ENCODE assay signal across 19 mouse cellular contexts in genomic region chr17:32110980-32111780, GRCm38 (mm10). TPM values are rescaled to one million over a fixed set of nuclear protein-coding genes. Genes with fewer than 3 reads are reported as not detected.
A peak's percentile ranks its signal among the peaks of the same experiment; 100 is the strongest.
DNase-seq lines count a peak whose midpoint lies in the region; ATAC-seq and TF ChIP-seq lines count a peak whose summit lies in the region.
"Had no signal": no experiment of that assay in that cellular context is flagged by ENCODE, and none has a peak within 500 bp of the region (broad histone marks: within the 10 kb centered on the region; RNA-seq: fewer than 3 reads in every experiment).

No protein-coding gene starts in this region.

- peak overlapping the region; percentile 68 for H3K27ac ChIP-seq in heart, embryonic 16.5 days (ENCODE audit: low read length)
- H3K27ac ChIP-seq in liver, embryonic 12.5 days: peak overlapping the region; percentile 95
- H3K27ac ChIP-seq: forebrain, embryonic 13.5 days; hindbrain, embryonic 14.5 days; limb, embryonic 12.5 days; lung, embryonic 15.5 days; midbrain, embryonic 15.5 days had no signal

- no peaks in the 10 kb centered on the region for H3K9me3 ChIP-seq in erythroblast, embryonic 14.5 days (ENCODE audit: control insufficient read depth, low read length)
- H3K9me3 ChIP-seq in heart, embryonic 16.5 days (replicated peaks; ENCODE audit: control insufficient read depth, low read length): no peaks in the 10 kb centered on the region
- no peaks in the 10 kb centered on the region for H3K9me3 ChIP-seq in G1E (replicated peaks)
- no peaks in the 10 kb centered on the region for H3K9me3 ChIP-seq in liver, embryonic 12.5 days (replicated peaks)
- H3K9me3 ChIP-seq: forebrain, embryonic 13.5 days; limb, embryonic 12.5 days; lung, embryonic 15.5 days; midbrain, embryonic 15.5 days had no signal

- H3K9ac ChIP-seq in heart, embryonic 16.5 days (ENCODE audit: low read length): peak overlapping the region; percentile 43; the same call in 1 of the 2 replicates
- H3K9ac ChIP-seq in liver, embryonic 12.5 days: peak overlapping the region; percentile 61
- H3K9ac ChIP-seq: forebrain, embryonic 13.5 days; hindbrain, embryonic 14.5 days; limb, embryonic 12.5 days; lung, embryonic 15.5 days; midbrain, embryonic 15.5 days had no signal

- H3K4me2 ChIP-seq in heart, embryonic 16.5 days (ENCODE audit: low read depth, low read length): no peak overlapping the region
- peak overlapping the region; percentile 97 for H3K4me2 ChIP-seq in liver, embryonic 12.5 days
- H3K4me2 ChIP-seq: forebrain, embryonic 13.5 days; hindbrain, embryonic 14.5 days; limb, embryonic 12.5 days; lung, embryonic 15.5 days; midbrain, embryonic 15.5 days had no signal

- H3K4me3 ChIP-seq in erythroblast, embryonic 14.5 days (replicated peaks): peak overlapping the region; percentile 8
- H3K4me3 ChIP-seq in heart, embryonic 16.5 days (ENCODE audit: low read length): no peak overlapping the region
- H3K4me3 ChIP-seq in G1E (ENCODE audit: low read depth, low read length): peak overlapping the region; percentile 62; the same call in 1 of the 2 replicates
- H3K4me3 ChIP-seq in liver, embryonic 12.5 days: no peak overlapping the region
- H3K4me3 ChIP-seq: forebrain, embryonic 13.5 days; limb, embryonic 12.5 days; lung, embryonic 15.5 days; midbrain, embryonic 15.5 days had no signal

- no peak for DNase-seq in heart, adult 8-10 months (ENCODE audit: low spot score)
- DNase-seq in G1E (ENCODE audit: low spot score): no peak
- no peak for DNase-seq in cerebellum, adult 9-10 months
- DNase-seq: cerebellum, adult 8-10 months; gastrocnemius, postnatal 36 days; layer of hippocampus, adult 9-11 months; right cerebral cortex, adult 18-20 months; thymus, adult 2 months had no signal

- H3K4me1 ChIP-seq in erythroblast, embryonic 14.5 days (ENCODE audit: control insufficient read depth): peaks cover 97% of the 10 kb centered on the region
- peaks cover 23% of the 10 kb centered on the region for H3K4me1 ChIP-seq in heart, embryonic 16.5 days (ENCODE audit: control insufficient read depth, insufficient read depth, low read length)
- peaks cover 83% of the 10 kb centered on the region for H3K4me1 ChIP-seq in G1E (ENCODE audit: insufficient read depth, low read depth, low read length)
- H3K4me1 ChIP-seq in liver, embryonic 12.5 days: peaks cover 98% of the 10 kb centered on the region

- TF ChIP-seq CTCF in G1E (IDR thresholded peaks at IDR 0.05; ENCODE audit: low read depth, low read length): no peak

- ATAC-seq in erythroblast, adult 5-6 weeks (replicated peaks; ENCODE audit: low FRiP score, poor library complexity, severe bottlenecking): no peak
- no peak for ATAC-seq in heart, embryonic 16.5 days (replicated peaks; ENCODE audit: extremely low read depth, insufficient read depth, low FRiP score)
- ATAC-seq in G1E (ENCODE audit: extremely low read depth, insufficient number of reproducible peaks, low FRiP score, poor library complexity, severe bottlenecking): no peak
- ATAC-seq in liver, embryonic 12.5 days: no peak
- ATAC-seq in monocyte, adult 5-6 weeks (replicated peaks; ENCODE audit: insufficient number of reproducible peaks, low FRiP score, low TSS enrichment, poor library complexity, severe bottlenecking): no peak
- ATAC-seq: forebrain, embryonic 13.5 days; intestine, embryonic 16.5 days; midbrain, embryonic 15.5 days had no signal

- no peaks in the 10 kb centered on the region for H3K27me3 ChIP-seq in erythroblast, embryonic 14.5 days (ENCODE audit: control insufficient read depth)
- no peaks in the 10 kb centered on the region; the same call in 1 of the 2 replicates for H3K27me3 ChIP-seq in heart, embryonic 16.5 days (ENCODE audit: control insufficient read depth, insufficient read depth, low read length)
- H3K27me3 ChIP-seq in G1E (ENCODE audit: insufficient read depth, low read length): no peaks in the 10 kb centered on the region
- H3K27me3 ChIP-seq in liver, embryonic 12.5 days (replicated peaks): no peaks in the 10 kb centered on the region
- H3K27me3 ChIP-seq: midbrain, embryonic 15.5 days had no signal

- 72% methylated on average over 10 of the region's 10 CpGs for WGBS in heart, embryonic 16.5 days
- WGBS in liver, embryonic 12.5 days (ENCODE audit: insufficient replicate concordance): 55% methylated on average over 10 of the region's 10 CpGs

- peaks cover 34% of the 10 kb centered on the region for H3K36me3 ChIP-seq in erythroblast, embryonic 14.5 days (ENCODE audit: control insufficient read depth)
- no peaks in the 10 kb centered on the region for H3K36me3 ChIP-seq in heart, embryonic 16.5 days (ENCODE audit: control insufficient read depth, insufficient read depth)
- H3K36me3 ChIP-seq in G1E (replicated peaks): peaks cover 28% of the 10 kb centered on the region
- H3K36me3 ChIP-seq in liver, embryonic 12.5 days: peaks cover 6% of the 10 kb centered on the region; the same call in 1 of the 2 replicates
- H3K36me3 ChIP-seq: limb, embryonic 12.5 days; lung, embryonic 15.5 days; midbrain, embryonic 15.5 days had no signal

RNA-seq across cellular contexts. Expression of gene Notch3, which starts 55.5 kb away (rescaled TPM):
- 0.01 TPM in 1 of 2 replicates, not detected in the other for polyA plus RNA-seq in erythroblast, embryonic 14.5 days (2012)
- total RNA-seq in erythroblast, adult 5-6 weeks (2015; ENCODE audit: low replicate concordance): not detected in 2 replicates
- 0.09 and 0.14 TPM in 2 replicates for total RNA-seq in erythroblast, adult 5-6 weeks (2017; ENCODE audit: low replicate concordance)
- polyA plus RNA-seq in heart, embryonic 16.5 days (2015; fragmentation: Nextera tagmentation; extraction: Ambion mirVana): 8.6 and 8.9 TPM in 2 replicates
- total RNA-seq in heart, adult 8-10 months (2022): 10 to 100 TPM; 18.6 to 24.9 (median 21.6) TPM
- total RNA-seq in G1E (2014; fragmentation: Nextera tagmentation) (3.3 and 4.4 TPM in 2 replicates), G1E (2017) (0.16 and 0.17 TPM in 2 replicates)
- polyA plus RNA-seq in G1E (2012): 4.2 and 4.4 TPM in 2 replicates
- polyA plus RNA-seq in liver, embryonic 12.5 days (2016; fragmentation: Nextera tagmentation; extraction: Ambion mirVana): 1.7 and 2.3 TPM in 2 replicates
- not detected in 3 replicates for total RNA-seq in monocyte, adult 5-6 weeks (2017)

Comparison
In these comparisons a context has a peak if more than half of its experiments do, and no peak if none do; other contexts are left out.
1. H3K4me3 ChIP-seq: peak in erythroblast, embryonic 14.5 days (single experiment) and G1E (single experiment); none in heart, embryonic 16.5 days (single experiment) and liver, embryonic 12.5 days (single experiment).